Mouse (Mus musculus): ENCODE results near the gene Cnp. TPM values are rescaled to one million over a fixed set of nuclear protein-coding genes. Genes with fewer than 3 reads are reported as not detected.
"Not testable (repeated sequence)": the region's sequence is repeated elsewhere in the genome, so short reads cannot be mapped to it uniquely, and the experiment has no call there.

Cnp gene
- total RNA-seq, 2 experiments from 2014 or later, result 168 to 183 TPM

DNA sequence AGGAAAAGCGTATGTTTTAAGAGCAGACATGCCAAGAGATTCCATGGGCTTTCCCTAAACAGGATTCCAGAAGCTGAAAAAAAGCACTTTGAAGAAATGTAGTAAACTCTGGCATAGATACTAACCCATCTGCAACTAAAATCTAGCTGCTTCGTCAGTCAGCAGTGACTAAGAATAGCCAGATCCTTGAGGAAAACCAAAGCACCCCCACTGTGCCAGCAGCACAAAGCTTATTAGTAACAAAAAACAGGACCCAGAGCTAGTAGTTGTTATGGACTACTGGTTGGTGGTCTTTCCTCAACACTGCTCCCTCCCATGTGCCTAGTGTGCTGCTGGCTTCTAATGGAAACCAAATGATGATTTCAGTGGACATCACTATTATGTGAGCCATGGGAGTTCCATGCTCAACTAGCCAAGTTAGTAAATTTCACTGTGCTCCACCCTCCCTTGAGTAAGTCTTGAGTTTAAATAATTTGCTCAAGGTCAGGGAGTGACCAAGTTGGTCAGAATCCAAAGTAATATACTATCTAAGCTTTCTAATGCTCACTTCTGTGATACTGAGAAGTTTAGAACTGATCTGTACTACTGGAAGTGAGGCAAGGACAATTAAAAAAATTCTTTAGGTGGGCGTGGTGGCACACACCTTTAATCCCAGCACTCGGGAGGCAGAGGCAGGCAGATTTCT is 29.8 kb downstream of the Cnp start:
- Histone ChIP-seq H3K27ac (peak overlapping the region; percentile 77), H3K4me3 (no peak overlapping the region)
- DNase-seq (ENCODE audit: low spot score in 2 of 2), result peak in 1 of 2 experiments; percentile 44
- TF ChIP-seq CTCF (conservative IDR thresholded peaks at IDR 0.05), result no peak

GRCm38 (mm10) chr11:100605451-100605850 is 30.7 kb downstream of the Cnp start:
- Histone ChIP-seq H3K27ac (peak overlapping the region; percentile 77), H3K4me3 (no peak overlapping the region)
- peak; percentile 39 for TF ChIP-seq CTCF (conservative IDR thresholded peaks at IDR 0.05)
- no peak for DNase-seq (ENCODE audit: low spot score in 2 of 2)

DNA sequence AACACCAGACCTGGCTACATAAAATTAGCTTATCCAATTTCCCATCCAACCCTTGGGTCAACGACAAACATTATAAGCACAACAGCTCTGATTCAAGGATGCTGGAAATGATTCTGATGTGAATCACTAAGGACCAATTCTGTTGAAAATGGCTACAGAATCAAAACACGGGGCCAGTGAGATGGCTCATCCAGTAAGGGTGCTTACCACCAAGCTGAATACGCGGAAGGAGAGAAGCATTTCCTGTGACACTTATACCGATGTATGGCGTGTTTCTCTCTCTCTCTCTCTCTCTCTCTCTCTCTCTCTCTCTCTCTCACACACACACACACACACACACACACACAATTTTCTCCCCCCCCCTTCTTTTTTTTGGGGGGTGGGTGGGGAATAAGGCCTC is 32.4 kb downstream of the Cnp start:
- no peak for TF ChIP-seq CTCF (conservative IDR thresholded peaks at IDR 0.05)
- Histone ChIP-seq H3K4me3 (no peak overlapping the region), H3K27ac (no peak overlapping the region)
- no peak for DNase-seq (ENCODE audit: low spot score in 2 of 2)

GRCm38 (mm10) chr11:100608796-100609195 is 34.1 kb downstream of the Cnp start:
- no peak for TF ChIP-seq CTCF (conservative IDR thresholded peaks at IDR 0.05)
- no peak for DNase-seq (ENCODE audit: low spot score in 2 of 2)
- Histone ChIP-seq H3K4me3 (no peak overlapping the region), H3K27ac (peak overlapping the region; percentile 49)

DNA sequence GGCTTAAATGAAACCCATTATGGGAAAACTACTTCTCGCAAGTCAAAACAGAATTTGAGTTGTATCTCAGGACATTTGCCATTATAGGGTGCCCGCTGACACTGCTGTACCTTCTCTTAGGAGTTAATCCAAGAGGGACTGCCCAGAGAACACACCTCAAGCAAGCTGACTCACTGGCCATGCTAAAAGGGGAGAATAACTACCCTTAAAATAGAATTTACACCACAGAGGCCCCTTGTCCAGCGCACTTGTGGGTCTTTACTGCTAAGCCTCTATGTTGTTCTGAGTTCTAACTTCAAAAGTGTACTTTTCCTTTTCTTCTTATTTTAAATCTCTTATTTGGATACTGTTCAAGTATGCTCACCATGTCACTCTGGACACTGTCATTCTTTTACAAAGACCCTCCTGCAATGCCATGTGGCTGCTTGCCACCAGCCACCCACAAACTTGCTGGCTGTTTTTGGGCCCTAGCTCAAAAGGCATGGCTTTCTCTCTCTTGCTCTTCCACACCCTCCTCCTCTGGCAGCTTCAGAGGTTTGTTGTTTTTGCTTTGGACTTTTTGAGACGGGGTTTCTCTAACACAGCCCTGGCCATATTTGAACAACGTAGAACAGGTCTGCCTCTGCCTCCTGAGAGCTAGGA is 34.8 kb downstream of the Cnp start:
- no peak for DNase-seq (ENCODE audit: low spot score in 2 of 2)
- H3K4me3 ChIP-seq, result no peak overlapping the region
- no peak for TF ChIP-seq CTCF (conservative IDR thresholded peaks at IDR 0.05)
- H3K27ac ChIP-seq, result peak overlapping the region; percentile 49

DNA sequence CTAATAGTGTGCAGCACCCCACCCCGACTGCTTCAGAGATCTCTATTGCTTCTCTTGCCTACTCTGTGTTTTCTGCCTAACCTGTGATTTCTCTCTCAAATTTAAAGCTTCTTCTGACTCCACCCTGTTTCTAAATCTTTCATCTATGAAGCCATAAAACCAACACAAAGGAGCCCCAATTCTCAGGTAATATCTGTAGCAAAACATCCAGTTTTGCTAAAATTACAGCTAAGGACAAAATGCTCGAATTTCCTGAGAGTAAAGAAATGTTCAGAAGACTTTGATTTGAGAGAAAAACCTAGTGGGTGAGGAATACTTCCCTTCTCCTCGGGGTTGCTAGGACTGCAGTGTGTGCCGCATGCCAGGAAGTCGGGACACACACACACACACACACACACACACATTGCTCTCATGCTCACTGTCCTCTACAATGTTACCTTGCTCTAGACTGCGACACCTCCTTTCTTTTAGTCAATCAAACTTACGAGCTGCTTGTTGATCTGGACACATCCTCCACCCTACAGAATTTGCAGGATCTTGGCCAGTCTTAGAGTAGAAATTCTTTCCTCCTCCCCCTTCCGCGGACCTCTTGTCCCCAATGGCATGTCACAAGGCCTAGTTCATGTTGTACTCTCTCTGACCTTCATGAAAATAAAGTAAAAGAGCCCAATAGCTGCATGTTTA is 35.4 kb downstream of the Cnp start:
- H3K4me3 ChIP-seq, result no peak overlapping the region
- H3K27ac ChIP-seq, result peak overlapping the region; percentile 49
- TF ChIP-seq CTCF (conservative IDR thresholded peaks at IDR 0.05), result no peak
- no peak for DNase-seq (ENCODE audit: low spot score in 2 of 2)

DNA sequence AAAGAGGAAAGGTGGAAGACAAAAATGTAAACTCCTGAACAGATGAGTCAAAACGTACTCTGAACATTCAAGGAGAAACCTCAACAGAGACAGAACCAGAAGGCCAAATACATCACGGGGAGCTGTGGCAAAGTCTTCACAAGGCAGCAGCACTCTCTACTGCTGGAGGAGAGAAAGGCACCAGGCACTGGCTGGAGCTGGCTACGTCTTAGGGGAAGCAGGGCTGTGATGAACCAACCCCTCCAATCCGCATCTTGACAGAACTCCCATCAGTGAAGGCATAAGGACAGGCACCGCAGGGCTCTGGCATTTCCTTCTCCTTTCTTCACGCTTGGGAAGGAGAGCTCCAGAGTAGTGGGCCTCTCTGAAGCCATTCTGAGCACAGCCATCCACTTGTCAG is 36.9 kb downstream of the Cnp start:
- Histone ChIP-seq H3K4me3 (no peak overlapping the region), H3K27ac (peak overlapping the region; percentile 49)
- TF ChIP-seq CTCF (conservative IDR thresholded peaks at IDR 0.05), result peak; percentile 63
- no peak for DNase-seq (ENCODE audit: low spot score in 2 of 2)

DNA sequence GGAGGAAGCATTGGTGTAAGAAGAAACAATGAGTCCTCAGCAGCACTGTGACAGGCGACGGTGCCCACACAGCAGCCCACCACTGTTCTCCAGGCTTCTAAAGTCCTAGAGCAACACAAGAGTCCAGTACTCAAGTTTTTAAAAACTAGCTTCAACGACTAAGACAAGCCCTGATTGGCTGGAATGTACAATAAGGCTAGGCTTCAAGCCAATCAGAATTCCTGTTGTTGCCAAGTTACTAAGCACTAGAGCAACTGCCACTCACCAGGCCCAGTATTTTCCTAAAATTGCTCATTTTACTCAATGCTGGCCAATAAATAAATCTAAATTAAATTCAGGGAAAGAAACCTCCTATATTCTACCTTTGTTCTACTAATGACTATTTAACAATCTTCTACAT is 38.5 kb downstream of the Cnp start:
- Histone ChIP-seq H3K27ac (no peak overlapping the region), H3K4me3 (no peak overlapping the region)
- DNase-seq (ENCODE audit: low spot score in 2 of 2), result no peak
- no peak for TF ChIP-seq CTCF (conservative IDR thresholded peaks at IDR 0.05)

- TF ChIP-seq CTCF (conservative IDR thresholded peaks at IDR 0.05), result no peak
- no peak for DNase-seq (ENCODE audit: low spot score in 2 of 2)
- Histone ChIP-seq H3K27ac (no peak overlapping the region), H3K4me3 (no peak overlapping the region)
Observed at GRCm38 (mm10) chr11:100616332-100616731, 41.6 kb downstream of the Cnp start.

DNA sequence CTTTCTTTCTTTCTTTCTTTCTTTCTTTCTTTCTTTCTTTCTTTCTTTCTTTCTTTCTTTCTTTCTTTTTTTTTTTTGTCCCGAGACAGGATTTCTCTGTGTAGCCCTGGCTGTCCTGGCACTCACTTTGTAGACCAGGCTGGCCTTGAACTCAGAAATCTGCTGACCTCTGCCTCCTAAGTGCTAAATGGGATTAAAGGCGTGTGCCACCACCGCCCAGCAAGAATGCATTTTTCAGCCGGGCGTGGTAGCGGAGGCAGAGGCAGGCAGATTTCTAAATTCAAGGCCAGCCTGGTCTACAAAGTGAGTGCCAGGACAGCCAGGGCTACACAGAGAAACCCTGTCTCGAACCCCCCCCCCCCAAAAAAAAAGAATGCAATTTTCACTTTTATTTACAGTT is 42.1 kb downstream of the Cnp start:
- not testable (repeated sequence) for DNase-seq (ENCODE audit: low spot score in 2 of 2); H3K4me3 ChIP-seq; H3K27ac ChIP-seq

- no peak for TF ChIP-seq CTCF (conservative IDR thresholded peaks at IDR 0.05)
- H3K27ac ChIP-seq, result no peak overlapping the region
- no peak for DNase-seq (ENCODE audit: low spot score in 2 of 2)
- peak overlapping the region; percentile 98; the same call in 1 of the 2 replicates for H3K4me3 ChIP-seq
Observed at GRCm38 (mm10) chr11:100617480-100617879, 42.8 kb downstream of the Cnp start.

DNA sequence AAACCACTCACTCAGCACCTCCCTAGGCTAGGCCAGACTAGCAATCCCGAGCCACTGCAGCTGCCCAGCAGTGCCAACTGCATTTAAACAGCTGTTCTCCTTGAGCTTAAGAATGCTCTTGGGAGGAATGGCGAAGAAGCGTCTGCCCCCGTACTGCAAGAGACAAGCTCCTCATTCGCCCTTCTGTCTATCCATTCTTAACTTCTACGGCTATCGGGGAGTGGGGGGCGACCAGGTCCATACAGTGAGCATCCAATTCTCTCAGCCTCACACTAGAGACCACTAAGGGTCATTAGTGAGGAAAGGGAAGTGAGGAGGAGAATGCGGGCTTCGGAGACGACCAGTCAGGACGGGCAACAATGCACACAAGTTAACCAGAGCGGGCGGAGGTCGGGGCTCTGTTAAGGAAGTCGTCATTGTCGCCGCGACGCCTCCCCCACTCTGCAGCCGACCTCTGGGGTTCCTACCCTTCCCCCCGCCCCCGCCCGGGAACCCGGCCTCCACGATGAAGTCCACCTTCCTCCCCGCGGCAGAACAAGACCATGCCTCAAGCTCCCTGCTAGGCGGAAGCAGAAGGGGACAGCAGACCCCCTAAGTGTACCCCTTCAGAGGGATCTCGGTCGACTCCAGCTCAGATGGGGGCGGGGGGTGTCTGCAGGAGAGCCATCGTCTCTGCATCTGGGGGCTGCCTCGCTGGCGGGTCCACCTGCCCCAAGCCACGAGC is 44.2 kb downstream of the Cnp start, which contains the start of gene Nkiras2:
Nkiras2 (plus strand) TSS at position 484 of the 724 bp plus-strand sequence.
- no peak for TF ChIP-seq CTCF (conservative IDR thresholded peaks at IDR 0.05)
- peak within 1 kb of the TSS; percentile 98 for H3K4me3 ChIP-seq
- peak in 1 of 2 experiments; percentile 30 for DNase-seq (ENCODE audit: low spot score in 2 of 2)
- peak within 1 kb of the TSS; percentile 97 for H3K27ac ChIP-seq

DNA sequence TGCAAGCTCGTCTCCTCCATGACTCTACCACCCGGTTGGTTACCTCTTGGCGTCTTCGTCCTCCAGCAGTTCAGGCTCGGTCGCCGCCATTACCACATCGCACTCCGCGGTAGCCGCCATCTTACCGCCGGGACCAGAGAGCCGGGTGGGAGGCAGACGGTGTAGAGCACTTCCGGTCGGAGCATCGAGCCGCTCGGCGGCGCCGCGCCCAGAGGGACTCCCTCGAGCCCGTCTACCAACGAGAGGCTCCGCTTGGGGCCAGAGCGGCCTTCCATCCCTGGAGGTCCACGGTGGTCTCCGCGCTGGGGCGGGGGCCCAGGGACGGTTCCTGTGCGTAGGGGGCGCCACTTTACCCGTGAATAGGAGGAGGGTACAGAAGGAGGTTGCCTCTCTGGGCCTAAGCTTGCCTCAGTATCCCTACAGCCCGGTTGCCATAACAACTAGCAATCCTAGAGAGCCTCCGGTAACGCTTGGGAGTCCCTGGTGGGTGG is 44.8 kb downstream of the Cnp start:
- Histone ChIP-seq H3K4me3 (peak overlapping the region; percentile 98), H3K27ac (peak overlapping the region; percentile 97)
- DNase-seq (ENCODE audit: low spot score in 2 of 2), result peak; percentile 96 to 97
- TF ChIP-seq CTCF (conservative IDR thresholded peaks at IDR 0.05), result peak; percentile 66

All from layer of hippocampus, adult 2 months (tissue).